Mouse (Mus musculus): ENCODE measurements around the gene Max. TPM values are rescaled to one million over a fixed set of nuclear protein-coding genes. Genes with fewer than 3 reads are reported as not detected.

Max gene
- total and polyA plus RNA-seq, 3 experiments, result 48.2 to 356 (median 164) TPM

DNA sequence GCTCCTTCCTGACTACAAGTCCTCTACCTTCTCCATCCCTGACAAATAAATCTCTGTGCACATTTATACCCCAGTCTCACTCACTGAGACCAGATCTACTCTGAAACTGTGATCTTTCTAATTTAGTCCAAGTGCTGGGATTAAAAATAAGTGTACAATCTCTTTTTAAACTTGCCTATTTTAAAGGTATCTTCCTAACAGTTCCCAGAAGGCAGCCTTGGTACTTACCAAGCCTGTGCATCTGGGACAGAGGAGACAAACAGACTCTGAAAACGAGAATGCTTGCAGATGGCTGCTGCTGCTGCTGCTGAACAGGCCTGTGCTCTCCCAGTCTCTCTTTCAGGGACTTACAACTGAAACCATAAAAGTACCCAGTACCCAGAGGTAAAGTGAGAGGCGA, 19.5 kb downstream of the Max start:
- H3K4me1 ChIP-seq (ENCODE audit: control insufficient read depth in 1 of 2, insufficient read depth in 2 of 2, low read length in 2 of 2), result peaks cover 13 to 33% of the 10 kb centered on the region in 2 experiments

DNA sequence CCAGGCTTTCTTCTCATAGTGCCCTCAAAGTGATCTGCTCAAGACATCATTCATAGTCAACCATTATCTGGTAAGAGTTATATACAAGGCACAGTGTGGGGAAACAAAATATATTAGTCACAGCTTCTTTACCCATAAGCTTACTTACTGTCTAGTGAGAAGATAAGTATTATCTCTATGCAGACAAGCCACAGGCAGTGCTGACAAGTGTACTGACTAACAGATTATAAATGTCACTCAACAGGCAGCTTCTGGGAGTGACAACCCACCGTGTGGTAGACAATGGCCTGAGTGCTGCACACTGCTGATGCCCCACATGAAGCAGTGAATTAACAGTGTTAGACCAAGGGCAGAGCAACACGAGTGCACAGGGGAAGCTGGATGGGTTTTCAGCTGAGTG, 20.5 kb downstream of the Max start:
- Histone ChIP-seq H3K9ac (ENCODE audit: control insufficient read depth, low read depth, low read length, poor library complexity, severe bottlenecking) (no peak overlapping the region), H3K4me1 (ENCODE audit: control insufficient read depth in 1 of 2, insufficient read depth in 2 of 2, low read length in 2 of 2) (peaks cover 13 to 33% of the 10 kb centered on the region in 2 experiments), H3K9me3 (replicated peaks; ENCODE audit: insufficient read depth, low read length) (no peaks in the 10 kb centered on the region), H3K79me2 (ENCODE audit: control insufficient read depth, insufficient read depth, low read length, poor library complexity) (peaks cover 10% of the 10 kb centered on the region), H3K36me3 (ENCODE audit: control insufficient read depth in 1 of 2, insufficient read depth in 2 of 2, low read length in 2 of 2) (peaks cover 40 to 44% of the 10 kb centered on the region in 2 experiments), H3K27me3 (ENCODE audit: control insufficient read depth in 1 of 2, insufficient read depth in 2 of 2, low read length in 2 of 2) (no peaks in the 10 kb centered on the region), H3K4me3 (ENCODE audit: control insufficient read depth in 1 of 2, insufficient read depth in 1 of 2, low read depth in 2 of 2, low read length in 2 of 2) (no peak overlapping the region), H3K27ac (ENCODE audit: control insufficient read depth, low read depth, low read length) (peak overlapping the region; percentile 65)
- DNase-seq (ENCODE audit: low read depth, low spot score), result peak; percentile 79
- TF ChIP-seq MXI1 (IDR thresholded peaks at IDR 0.05; ENCODE audit: low read depth, low read length) (peak; percentile 68), ETS1 (IDR thresholded peaks at IDR 0.05; ENCODE audit: low read depth, low read length) (peak; percentile 90), TCF12 (IDR thresholded peaks at IDR 0.05; ENCODE audit: low read depth, low read length) (peak; percentile 92), TBP (IDR thresholded peaks at IDR 0.05; ENCODE audit: low read depth, low read length) (no peak), NRF1 (IDR thresholded peaks at IDR 0.05; ENCODE audit: insufficient read depth, low read depth, low read length, poor library complexity, severe bottlenecking) (no peak), MAFK (IDR thresholded peaks at IDR 0.05; ENCODE audit: borderline replicate concordance, low read depth, low read length) (0 out of 2 replicates have a peak, but pooled peaks have one; percentile 41), EP300 (IDR thresholded peaks at IDR 0.05; ENCODE audit: low read depth in 1 of 2, low read length in 2 of 2) (peak; percentile 92 to 96), TAL1 (IDR thresholded peaks at IDR 0.05; ENCODE audit: low read length) (peak; percentile 68), RCOR1 (IDR thresholded peaks at IDR 0.05; ENCODE audit: low read depth, low read length) (peak; percentile 88), CHD2 (IDR thresholded peaks at IDR 0.05; ENCODE audit: low read length) (no peak), ELF1 (IDR thresholded peaks at IDR 0.05; ENCODE audit: low read depth, low read length) (no peak), BHLHE40 (IDR thresholded peaks at IDR 0.05; ENCODE audit: borderline replicate concordance, low read depth, low read length) (0 out of 2 replicates have a peak, but pooled peaks have one; percentile 49), HCFC1 (IDR thresholded peaks at IDR 0.05; ENCODE audit: low read depth, low read length) (peak; percentile 48; the same call in 1 of the 2 replicates), KAT2A (conservative IDR thresholded peaks at IDR 0.05; ENCODE audit: low read depth, low read length) (no peak), MYC (IDR thresholded peaks at IDR 0.05; ENCODE audit: low read depth, low read length) (peak; percentile 59; the same call in 1 of the 2 replicates), ZNF384 (IDR thresholded peaks at IDR 0.05; ENCODE audit: low read depth, low read length) (0 out of 2 replicates have a peak, but pooled peaks have one; percentile 10), RAD21 (IDR thresholded peaks at IDR 0.05; ENCODE audit: low read depth, low read length) (no peak), MYB (IDR thresholded peaks at IDR 0.05; ENCODE audit: low read depth, low read length) (no peak), SMC3 (IDR thresholded peaks at IDR 0.05; ENCODE audit: low read depth, low read length) (no peak), USF1 (IDR thresholded peaks at IDR 0.05; ENCODE audit: low read depth, low read length) (no peak), GATA1 (IDR thresholded peaks at IDR 0.05; ENCODE audit: low read depth, low read length) (peak; percentile 99), ZKSCAN1 (IDR thresholded peaks at IDR 0.05; ENCODE audit: low read depth, low read length) (no peak), GABPA (IDR thresholded peaks at IDR 0.05; ENCODE audit: low read depth, low read length) (no peak), USF2 (IDR thresholded peaks at IDR 0.05; ENCODE audit: borderline replicate concordance in 1 of 2, insufficient read depth in 1 of 2, low read depth in 1 of 2, low read length in 2 of 2) (no peak), POLR2A (IDR thresholded peaks at IDR 0.05; ENCODE audit: control insufficient read depth in 1 of 2, insufficient read depth in 1 of 2, low read depth in 1 of 2, low read length in 2 of 2, poor library complexity in 1 of 2) (no peak)

More for the DNA sequence above, 19.5 kb downstream of the Max start:
- H3K9me3 ChIP-seq (replicated peaks; ENCODE audit: insufficient read depth, low read length), result no peaks in the 10 kb centered on the region
- no peak overlapping the region for H3K9ac ChIP-seq (ENCODE audit: control insufficient read depth, low read depth, low read length, poor library complexity, severe bottlenecking)
- peaks cover 10% of the 10 kb centered on the region for H3K79me2 ChIP-seq (ENCODE audit: control insufficient read depth, insufficient read depth, low read length, poor library complexity)
- H3K27me3 ChIP-seq (ENCODE audit: control insufficient read depth in 1 of 2, insufficient read depth in 2 of 2, low read length in 2 of 2), result no peaks in the 10 kb centered on the region
- no peak for DNase-seq (ENCODE audit: low read depth, low spot score)
- peaks cover 40 to 45% of the 10 kb centered on the region in 2 experiments for H3K36me3 ChIP-seq (ENCODE audit: control insufficient read depth in 1 of 2, insufficient read depth in 2 of 2, low read length in 2 of 2)
- no peak overlapping the region for H3K4me3 ChIP-seq (ENCODE audit: control insufficient read depth in 1 of 2, insufficient read depth in 1 of 2, low read depth in 2 of 2, low read length in 2 of 2)
- TF ChIP-seq MAZ (IDR thresholded peaks at IDR 0.05; ENCODE audit: low read depth, low read length) (no peak), RAD21 (IDR thresholded peaks at IDR 0.05; ENCODE audit: low read depth, low read length) (no peak), CHD2 (IDR thresholded peaks at IDR 0.05; ENCODE audit: low read length) (no peak), ETS1 (IDR thresholded peaks at IDR 0.05; ENCODE audit: low read depth, low read length) (no peak), USF2 (IDR thresholded peaks at IDR 0.05; ENCODE audit: borderline replicate concordance in 1 of 2, insufficient read depth in 1 of 2, low read depth in 1 of 2, low read length in 2 of 2) (no peak), MAX (IDR thresholded peaks at IDR 0.05; ENCODE audit: low read length) (no peak), EP300 (IDR thresholded peaks at IDR 0.05; ENCODE audit: low read depth in 1 of 2, low read length in 2 of 2) (no peak), E2F4 (IDR thresholded peaks at IDR 0.05; ENCODE audit: borderline replicate concordance, low read depth, low read length) (no peak), JUND (IDR thresholded peaks at IDR 0.05; ENCODE audit: low read depth, low read length) (no peak), TCF12 (IDR thresholded peaks at IDR 0.05; ENCODE audit: low read depth, low read length) (no peak), POLR2AphosphoS2 (IDR thresholded peaks at IDR 0.05; ENCODE audit: low read length) (no peak), KAT2A (conservative IDR thresholded peaks at IDR 0.05; ENCODE audit: low read depth, low read length) (no peak), CHD1 (IDR thresholded peaks at IDR 0.05; ENCODE audit: low read depth, low read length) (no peak), ZMIZ1 (IDR thresholded peaks at IDR 0.05; ENCODE audit: low read depth, low read length) (no peak), UBTF (IDR thresholded peaks at IDR 0.05; ENCODE audit: borderline replicate concordance, insufficient read depth, low read depth, low read length) (no peak), NELFE (IDR thresholded peaks at IDR 0.05; ENCODE audit: low read depth, low read length) (no peak), ELF1 (IDR thresholded peaks at IDR 0.05; ENCODE audit: low read depth, low read length) (no peak), USF1 (IDR thresholded peaks at IDR 0.05; ENCODE audit: low read depth, low read length) (no peak), SMC3 (IDR thresholded peaks at IDR 0.05; ENCODE audit: low read depth, low read length) (no peak), MYB (IDR thresholded peaks at IDR 0.05; ENCODE audit: low read depth, low read length) (no peak)
- peak overlapping the region; percentile 50 for H3K27ac ChIP-seq (ENCODE audit: control insufficient read depth, low read depth, low read length)

Data from MEL (cell line).